Mouse (Mus musculus): ENCODE data around the gene Sergef. TPM values are rescaled to one million over a fixed set of nuclear protein-coding genes. Genes with fewer than 3 reads are reported as not detected.

Gene Sergef
- polyA plus RNA-seq, 1 experiment, result 10.8 TPM

- DNase-seq (ENCODE audit: low read depth), result no peak
Measured at GRCm38 (mm10) chr7:46502650-46503049, 137.0 kb downstream of the Sergef start.

DNA sequence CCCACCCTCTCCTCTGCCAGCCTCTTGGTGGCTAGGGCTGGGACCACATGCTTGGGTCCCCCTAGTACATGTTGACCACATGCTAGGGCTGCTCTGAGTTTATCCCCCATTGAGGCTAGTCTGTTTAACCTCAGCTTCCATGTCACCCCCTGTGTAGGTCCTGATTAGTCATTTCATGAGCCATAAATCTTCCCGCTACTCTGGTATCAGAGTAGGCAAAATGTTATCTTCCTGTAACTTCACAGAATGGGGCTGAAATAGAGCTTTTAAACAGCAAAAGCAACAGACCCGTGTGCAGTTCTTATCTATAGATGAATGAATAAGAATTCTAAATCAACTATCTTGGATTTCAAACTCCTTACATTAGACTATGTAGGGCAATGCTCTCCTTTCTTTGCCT, 138.1 kb downstream of the Sergef start:
- no peak for DNase-seq (ENCODE audit: low read depth)

DNA sequence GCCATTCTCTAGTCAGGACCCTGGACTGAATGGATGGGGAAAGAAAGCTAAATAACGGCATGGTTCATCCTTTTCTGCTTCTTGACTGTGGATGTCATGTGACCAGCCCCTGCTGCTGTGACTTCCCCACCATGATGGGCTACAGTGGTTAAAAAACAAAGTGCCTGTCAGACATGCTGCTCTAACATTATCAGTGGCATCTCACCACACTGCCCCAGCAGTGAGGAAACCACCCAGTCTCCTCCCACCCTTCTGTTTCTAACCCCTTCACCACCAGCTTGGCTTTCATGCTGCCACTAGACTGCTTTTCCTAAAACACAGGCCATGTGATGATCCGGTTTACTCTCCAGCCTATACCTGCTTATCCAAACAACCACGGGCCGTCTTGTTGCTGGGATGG, 140.0 kb downstream of the Sergef start:
- no peak for DNase-seq (ENCODE audit: low read depth)

DNA sequence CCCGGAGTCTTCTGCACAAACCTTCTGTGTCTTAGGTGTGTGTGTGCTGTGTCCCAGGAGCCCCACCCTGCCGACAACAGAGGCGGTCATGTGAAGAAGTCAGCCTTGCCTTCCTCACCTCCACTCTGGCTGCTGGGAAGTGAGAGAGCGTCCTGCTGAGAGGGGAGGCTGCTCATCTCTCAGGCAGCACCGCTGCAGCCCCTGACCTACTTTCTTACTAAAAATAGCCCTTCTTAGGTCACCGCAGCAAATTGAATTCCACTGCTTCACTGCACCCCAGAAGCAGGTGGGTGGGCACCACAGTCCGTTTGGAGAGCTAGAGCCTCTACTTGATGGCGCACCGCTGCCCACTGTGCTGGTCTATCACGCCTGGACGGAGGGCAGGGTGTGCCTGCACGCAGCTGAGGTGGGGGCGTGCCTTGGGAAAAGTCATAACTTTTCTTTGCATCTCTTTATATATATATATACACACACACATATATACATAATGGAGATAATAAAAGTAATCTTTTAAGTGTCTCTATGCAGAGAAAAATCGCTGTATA, 147.4 kb downstream of the Sergef start:
- DNase-seq (ENCODE audit: low read depth), result no peak

GRCm38 (mm10) chr7:46487354-46487753, 152.3 kb downstream of the Sergef start:
- no peak for DNase-seq (ENCODE audit: low read depth)

GRCm38 (mm10) chr7:46486761-46487160, 152.8 kb downstream of the Sergef start:
- no peak for DNase-seq (ENCODE audit: low read depth)

GRCm38 (mm10) chr7:46484223-46484622, 155.4 kb downstream of the Sergef start:
- no peak for DNase-seq (ENCODE audit: low read depth)

GRCm38 (mm10) chr7:46483050-46483449, 156.6 kb downstream of the Sergef start:
- no peak for DNase-seq (ENCODE audit: low read depth)

GRCm38 (mm10) chr7:46482099-46482531, 157.5 kb downstream of the Sergef start:
- DNase-seq (ENCODE audit: low read depth), result no peak

DNA sequence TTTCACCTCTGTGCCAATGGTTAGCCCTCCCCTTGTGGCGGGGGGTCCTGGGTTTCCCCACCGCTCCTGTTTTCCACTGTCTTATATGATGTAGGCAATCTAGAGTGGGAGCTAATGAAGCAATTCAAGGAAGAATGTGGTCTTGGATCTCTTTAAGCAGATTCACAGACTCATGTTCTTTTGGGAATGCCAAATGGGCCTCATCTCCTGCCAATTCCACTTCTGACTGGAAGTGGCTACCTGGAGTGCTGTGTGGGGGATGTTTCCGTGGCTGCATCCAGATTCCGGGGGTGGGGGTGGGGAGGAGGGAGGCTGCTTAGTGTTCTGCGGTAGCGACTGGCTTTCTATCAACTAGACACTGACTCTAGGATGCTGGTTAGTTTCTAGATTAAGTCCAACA, 159.8 kb downstream of the Sergef start:
- DNase-seq (ENCODE audit: low read depth), result no peak

GRCm38 (mm10) chr7:46477456-46477855, 162.2 kb downstream of the Sergef start:
- no peak for DNase-seq (ENCODE audit: low read depth)

DNA sequence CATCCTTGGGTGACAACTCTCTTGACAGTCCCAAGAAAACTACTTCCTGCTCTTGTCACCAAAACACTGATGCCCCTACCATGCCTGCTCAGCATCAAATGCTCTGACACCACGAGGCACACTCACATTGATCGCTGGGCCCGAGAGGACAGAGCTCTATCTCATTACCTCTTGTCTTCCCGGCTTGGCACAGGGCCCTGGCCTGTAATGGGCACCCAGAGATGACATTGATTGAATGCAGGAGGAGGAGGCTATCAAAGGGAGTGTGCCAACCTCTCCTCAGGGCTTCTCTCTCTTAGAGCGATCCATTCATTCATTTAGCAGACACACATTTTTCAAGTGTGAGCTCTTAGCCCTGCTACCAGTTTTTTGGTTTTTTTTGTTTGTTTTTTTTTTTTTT, 164.1 kb downstream of the Sergef start:
- DNase-seq (ENCODE audit: low read depth), result no peak

DNA sequence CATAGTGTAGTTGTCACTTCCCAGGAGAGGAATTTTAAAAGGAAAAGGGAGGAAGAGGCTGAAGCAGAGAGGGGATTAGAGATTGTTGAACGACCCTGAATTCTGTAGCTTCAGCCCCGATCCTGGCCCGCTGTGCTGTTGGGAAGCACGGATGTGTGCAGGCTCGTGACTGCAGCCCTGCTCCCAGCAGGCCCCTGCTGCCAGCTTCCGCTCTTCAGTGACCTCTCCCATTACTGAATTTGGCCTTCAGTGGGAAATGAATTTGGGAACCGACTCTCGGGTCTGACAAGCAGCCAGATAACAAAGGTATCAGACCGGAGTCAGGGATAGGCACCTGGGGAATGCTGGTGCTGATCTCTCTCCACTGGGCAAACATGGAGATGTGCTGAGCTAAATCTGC, 166.5 kb downstream of the Sergef start:
- no peak for DNase-seq (ENCODE audit: low read depth)

DNA sequence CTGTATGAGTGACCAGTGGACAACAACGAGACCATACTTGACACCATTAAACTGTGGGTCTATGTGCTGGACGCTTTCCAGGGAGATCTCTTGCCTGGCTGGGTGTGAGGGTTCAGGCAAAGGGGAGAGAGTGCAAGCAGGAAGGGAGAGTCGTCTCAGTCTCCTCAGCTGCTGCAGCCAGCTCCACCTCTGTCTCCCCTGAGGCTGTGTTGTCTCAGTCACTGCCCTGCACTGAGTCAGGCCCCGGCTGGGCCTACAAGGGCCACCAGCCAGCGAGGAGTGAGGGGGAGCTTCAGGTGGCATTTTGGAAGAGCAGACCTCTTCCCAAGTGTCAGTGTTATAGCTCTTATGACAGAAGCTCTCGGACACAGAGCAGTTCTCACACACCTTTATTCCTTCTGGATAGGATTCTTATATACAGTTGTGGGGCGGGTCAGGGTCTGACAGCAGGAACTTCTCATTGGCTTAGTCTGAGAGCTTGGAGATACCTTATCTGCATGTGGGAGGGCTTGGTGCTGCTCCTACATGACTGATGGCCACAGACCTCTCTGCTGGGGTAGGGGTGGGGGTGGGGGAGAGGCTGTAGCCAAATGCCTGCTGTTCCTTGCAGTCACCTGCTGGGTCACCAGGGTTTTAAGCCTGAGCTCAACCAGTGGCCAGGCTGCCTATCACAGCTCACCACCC, 168.4 kb downstream of the Sergef start:
- no peak for DNase-seq (ENCODE audit: low read depth)

- no peak for DNase-seq (ENCODE audit: low read depth)
Measured at GRCm38 (mm10) chr7:46469542-46469941, 170.1 kb downstream of the Sergef start.

- no peak for DNase-seq (ENCODE audit: low read depth)
Measured at GRCm38 (mm10) chr7:46466422-46466981, 173.1 kb downstream of the Sergef start.

DNA sequence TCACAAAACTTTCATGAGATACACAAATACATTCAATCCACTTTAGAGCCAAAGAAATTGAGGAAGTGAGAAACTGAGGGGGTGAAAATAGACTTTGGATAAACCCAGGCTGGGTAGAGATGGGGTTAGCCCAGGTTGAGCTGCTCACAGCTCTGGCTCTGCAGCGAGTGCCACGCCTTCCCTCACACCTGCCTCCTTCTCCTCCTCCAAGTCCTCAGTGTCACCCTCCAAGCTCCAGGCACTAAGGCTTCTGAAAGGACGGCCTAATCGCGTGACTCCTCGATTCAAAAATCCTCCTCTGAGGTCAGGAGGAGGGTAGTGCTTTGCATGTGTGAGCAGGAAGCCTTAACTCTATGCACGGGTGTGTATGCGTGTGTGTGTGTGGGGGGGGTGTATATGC, 176.5 kb downstream of the Sergef start:
- DNase-seq (ENCODE audit: low read depth), result no peak

DNA sequence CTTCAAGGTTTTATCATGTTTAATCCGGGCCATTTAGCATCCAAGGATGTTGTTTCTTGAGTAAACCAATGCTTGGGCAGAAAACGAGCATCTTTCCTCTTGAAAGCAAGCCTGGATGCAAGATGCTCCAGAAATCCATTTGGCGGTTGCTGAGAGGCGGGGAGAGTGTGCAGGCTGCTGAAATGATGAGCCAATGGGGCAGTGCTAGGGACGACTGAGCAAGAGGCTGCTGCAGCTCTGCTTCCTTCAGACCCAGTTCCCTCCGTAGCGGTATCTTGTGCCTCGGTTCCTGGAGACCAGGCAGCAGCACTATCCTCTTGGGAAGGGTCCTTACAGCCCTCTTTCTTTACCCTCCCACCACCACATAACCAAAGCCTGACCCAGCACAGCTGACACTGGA, 177.3 kb downstream of the Sergef start:
- no peak for DNase-seq (ENCODE audit: low read depth)

- DNase-seq (ENCODE audit: low read depth), result no peak
Measured at GRCm38 (mm10) chr7:46459605-46460245, 179.9 kb downstream of the Sergef start.

- DNase-seq (ENCODE audit: low read depth), result no peak
Measured at GRCm38 (mm10) chr7:46459200-46459599, 180.4 kb downstream of the Sergef start.

DNA sequence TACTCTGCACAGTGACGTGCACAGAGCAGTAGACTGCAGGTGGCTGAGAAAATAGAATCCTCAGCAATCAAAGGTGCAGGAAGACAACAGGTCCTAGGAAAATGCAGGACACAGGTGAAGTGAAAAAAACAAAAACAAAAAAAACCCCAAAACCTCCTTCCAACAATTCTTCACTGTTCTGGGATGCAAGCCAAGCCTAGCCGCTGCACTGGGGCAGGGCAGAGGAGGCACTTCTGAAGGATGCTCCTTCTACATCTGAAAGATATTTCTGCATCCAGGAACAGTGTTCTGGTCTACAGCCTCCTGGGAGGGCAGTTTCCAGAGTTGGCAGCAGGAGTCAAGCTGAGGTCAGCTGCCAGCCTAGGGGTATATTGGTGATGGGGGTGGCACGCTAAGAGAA, 181.7 kb downstream of the Sergef start:
- no peak for DNase-seq (ENCODE audit: low read depth)

DNA sequence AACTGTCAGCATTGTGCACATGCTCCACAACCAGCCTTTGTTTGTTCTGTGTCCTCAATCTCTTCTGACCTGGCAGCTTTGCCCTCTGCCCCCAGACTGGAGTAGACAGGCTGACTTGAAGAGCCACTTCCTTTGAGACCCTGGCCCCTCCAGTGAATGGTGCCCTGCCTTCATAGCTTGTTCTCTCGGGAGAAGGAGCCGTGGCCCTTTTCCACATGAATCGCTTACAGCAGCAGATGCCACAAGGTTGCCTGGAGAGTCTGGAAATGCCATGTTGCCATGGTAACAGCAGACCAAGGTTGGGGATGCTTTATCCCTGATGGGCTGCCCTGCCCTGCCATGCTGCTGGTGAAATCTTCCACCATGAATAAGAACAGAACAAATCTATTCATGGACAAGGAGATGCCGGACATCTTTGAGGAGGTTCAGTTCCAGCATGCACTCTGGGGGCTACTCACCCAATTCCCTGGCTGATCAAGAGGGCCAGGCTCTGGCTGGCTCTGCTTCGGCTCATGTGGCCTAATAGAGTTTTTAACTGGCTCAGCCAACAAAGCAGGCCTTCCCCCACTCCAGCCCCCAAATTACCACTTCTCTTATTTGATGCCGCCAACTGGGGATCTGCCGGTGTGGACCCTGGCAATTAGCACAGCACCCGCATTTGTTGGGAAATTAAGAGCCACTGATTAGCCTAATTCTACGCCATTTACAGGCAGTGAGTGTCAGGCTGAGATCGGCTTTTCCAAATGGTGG, 185.5 kb downstream of the Sergef start:
- no peak for DNase-seq (ENCODE audit: low read depth)

All from gonadal fat pad, adult 2 months (tissue).